Mouse (Mus musculus): ENCODE data around the gene Dnah1.

DNA sequence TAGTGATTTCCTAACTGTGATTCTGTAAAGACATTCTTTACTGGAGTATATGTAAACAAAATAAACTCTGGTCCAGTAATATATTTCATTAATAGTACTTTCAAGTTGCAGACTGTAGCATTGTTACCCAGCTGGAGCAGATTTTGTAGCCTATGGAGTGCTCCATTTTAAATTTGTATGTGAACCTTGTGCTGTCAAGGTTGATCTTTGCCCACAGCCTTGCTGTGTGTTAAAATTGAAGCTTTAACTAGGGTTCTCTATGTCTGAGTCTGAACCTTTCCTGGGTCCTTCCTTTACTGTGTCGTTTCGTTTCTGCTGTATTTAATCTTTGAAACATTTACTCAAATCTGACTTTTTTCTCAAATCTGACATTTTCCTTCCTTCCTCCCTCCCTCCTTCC, 38.5 kb upstream of the Dnah1 start:
- no peak for TF ChIP-seq EP300 (optimal IDR thresholded peaks at IDR 0.05)
- TF ChIP-seq CTCF (IDR thresholded peaks at IDR 0.05; ENCODE audit: low read depth) = no peak

Data from stomach, postnatal 0 days (tissue).